Mouse (Mus musculus): ENCODE measurements around the gene Six1.
"Not testable (repeated sequence)": the region's sequence is repeated elsewhere in the genome, so short reads cannot be mapped to it uniquely, and the experiment has no call there.

Gene Six1

GRCm38 (mm10) chr12:73032665-73033064, 21.0 kb downstream of the Six1 start:
- DNase-seq = no peak

DNA sequence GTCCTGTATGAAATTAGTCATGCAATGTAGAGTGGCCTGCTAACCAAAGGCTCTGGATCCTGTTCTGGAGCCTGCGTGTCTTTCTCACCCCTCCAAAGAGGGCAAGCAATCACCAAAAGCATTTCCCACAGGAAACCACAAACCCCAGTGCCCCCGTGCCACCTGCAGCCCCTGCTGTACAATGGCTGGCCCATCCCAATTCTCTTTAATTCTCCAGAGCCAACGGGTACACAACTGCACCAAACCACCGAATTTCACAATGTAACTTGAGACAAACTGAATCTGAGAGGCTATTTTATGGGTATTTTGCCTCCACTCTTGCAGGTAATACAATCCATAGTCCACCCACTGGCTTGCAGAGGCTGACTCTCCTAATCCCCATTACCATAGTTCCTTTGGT, 22.4 kb downstream of the Six1 start:
- DNase-seq = no peak

GRCm38 (mm10) chr12:73025490-73025889, 28.2 kb downstream of the Six1 start:
- DNase-seq = no peak

- peak; percentile 69 for DNase-seq
Observed at GRCm38 (mm10) chr12:73020941-73021340, 32.7 kb downstream of the Six1 start.

DNA sequence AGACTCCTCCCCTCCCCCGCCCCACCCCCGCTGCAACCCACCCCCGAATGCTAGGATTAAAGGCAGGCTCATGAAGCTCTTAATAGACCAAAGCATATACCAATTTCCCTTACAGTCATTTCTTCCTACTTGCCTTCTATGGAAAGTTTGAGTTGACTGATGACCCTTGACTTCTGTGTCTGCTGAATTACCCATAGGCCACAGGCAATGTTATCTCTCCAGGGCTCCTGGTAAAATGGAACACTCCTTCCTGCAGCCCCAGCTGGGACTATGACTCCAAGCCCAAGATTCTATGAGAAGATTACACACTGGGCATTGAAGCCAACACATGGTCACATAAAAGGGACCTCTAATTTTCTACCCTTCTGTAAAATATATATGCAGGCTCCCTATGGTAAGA, 33.3 kb downstream of the Six1 start:
- no peak for DNase-seq

DNA sequence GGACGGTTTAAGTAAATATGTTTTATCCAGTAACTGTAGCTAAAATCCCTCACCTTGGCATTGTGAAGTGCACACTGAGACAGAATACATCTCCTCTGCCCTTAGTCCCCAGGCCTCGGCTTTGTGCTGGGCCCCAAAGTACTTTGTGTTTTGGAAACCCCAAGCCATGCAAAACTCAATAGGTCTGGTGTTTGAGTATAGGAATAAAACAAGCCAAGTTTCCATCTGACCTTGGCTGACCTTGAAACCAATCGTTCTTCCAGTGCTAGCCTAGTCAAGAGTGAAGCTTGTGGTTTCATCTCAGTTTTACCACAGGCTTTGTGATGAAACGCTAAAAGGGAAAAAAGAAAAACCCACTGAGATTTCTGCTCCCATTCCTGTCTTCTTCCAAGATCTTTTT, 34.8 kb downstream of the Six1 start:
- no peak for DNase-seq

- no peak for DNase-seq
Observed at GRCm38 (mm10) chr12:73016171-73016570, 37.5 kb downstream of the Six1 start.

DNA sequence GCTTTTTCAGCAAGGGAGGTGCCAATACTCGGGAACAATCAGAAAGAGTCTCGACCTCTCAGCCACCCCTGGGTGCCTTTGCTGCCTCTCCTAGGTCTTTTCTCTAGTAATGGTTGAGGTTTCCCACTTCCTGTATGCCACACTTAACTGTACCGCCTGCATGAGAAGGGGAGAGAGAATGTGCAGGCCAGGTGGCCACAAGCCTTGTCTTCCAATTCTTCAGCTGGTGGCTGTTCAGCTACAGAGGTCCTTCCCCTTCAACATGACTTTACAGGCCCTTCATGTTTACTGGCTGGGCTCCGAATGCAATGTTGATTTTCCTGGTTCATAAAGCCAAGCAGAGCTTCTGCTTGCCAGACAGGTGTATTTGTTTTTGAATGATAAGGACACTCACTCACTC, 39.4 kb downstream of the Six1 start:
- DNase-seq = peak; percentile 34

DNA sequence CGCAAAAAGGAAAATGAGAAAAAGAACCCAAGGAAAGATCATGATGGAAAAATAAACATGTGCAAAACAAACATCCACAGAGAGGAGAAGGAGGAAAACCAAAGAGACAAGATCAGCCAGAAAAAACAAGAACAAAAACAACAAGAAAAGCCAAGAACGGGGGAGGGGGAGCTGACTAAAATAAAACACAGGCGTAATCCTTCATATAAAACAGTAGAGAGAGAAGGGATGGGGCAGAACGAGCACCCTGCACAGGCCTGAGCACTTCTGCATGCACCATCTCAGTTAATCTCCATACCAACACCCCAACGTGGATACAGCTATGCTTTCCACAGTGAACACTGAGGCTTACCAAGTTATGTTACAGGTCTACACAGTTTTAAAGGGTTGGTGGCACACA, 40.9 kb downstream of the Six1 start:
- DNase-seq = no peak

GRCm38 (mm10) chr12:73012136-73012785, 41.4 kb downstream of the Six1 start:
- DNase-seq = no peak

- not testable (repeated sequence) for DNase-seq
Observed at GRCm38 (mm10) chr12:73002903-73003302, 50.8 kb downstream of the Six1 start.

GRCm38 (mm10) chr12:73002281-73002680, 51.4 kb downstream of the Six1 start:
- peak; percentile 39 for DNase-seq

DNA sequence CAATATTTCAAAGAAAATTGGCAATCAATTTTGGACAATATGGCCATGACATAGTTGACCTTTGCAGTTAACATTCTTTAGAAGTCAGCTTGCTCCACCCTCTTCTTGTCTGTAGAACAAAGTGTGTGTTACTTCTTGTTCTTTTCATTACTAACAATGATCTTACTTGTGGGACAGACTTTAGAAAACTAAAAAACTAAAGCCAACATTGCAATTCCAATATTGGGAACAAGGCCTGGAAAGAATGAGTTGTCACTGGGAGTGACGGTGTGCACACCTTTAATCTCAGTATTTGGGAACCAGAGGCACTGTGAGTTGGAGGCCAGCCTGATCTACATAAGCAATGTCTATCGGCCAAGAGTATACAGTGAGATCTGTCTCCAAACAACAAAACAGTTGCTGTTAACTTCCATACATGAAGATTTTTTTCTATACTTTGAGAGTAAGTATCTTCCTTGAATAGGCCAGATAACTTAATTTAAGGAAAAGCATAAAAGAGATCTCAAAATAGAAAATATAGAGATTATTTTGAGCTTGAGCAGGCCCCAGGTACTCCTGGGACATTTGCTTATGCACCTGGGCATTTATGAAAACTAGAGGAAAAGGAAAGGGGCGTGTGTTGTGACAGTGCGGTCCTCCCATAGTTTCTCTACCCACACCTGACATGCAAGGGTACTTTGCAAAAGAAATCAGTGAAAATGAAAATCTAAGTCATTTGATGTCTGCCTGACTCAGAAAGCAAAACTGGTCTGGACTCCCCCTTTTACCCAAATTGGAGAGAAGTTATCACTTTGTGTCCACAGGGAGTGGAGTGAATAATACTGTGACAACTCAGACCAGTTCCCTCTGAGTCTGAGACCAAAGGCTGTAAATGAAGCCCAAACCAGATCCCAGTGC, 55.3 kb downstream of the Six1 start:
- no peak for DNase-seq

- DNase-seq = no peak
Observed at GRCm38 (mm10) chr12:72996646-72997045, 57.0 kb downstream of the Six1 start.

Data from thymus, postnatal 25 days (tissue).